Mouse (Mus musculus) hindbrain, embryonic 10.5 days (tissue): ENCODE results near the gene Cpm. TPM values are rescaled to one million over a fixed set of nuclear protein-coding genes. Genes with fewer than 3 reads are reported as not detected.
"Not testable (repeated sequence)": the region's sequence is repeated elsewhere in the genome, so short reads cannot be mapped to it uniquely, and the experiment has no call there.

Source experiments
- DNase-seq: peaks from one replicate; pipeline ENCODE4 v3.0.0-alpha.2; 2017; ENCODE audit warnings: low spot score
- H3K27ac ChIP-seq: fragments of 300-500 bp; sonication (generic); 2 replicates; pipeline ENCODE4 v1.5.1; 2016; ENCODE audit warnings: mild to moderate bottlenecking, moderate library complexity
- H3K27me3 ChIP-seq: fragments of 300-500 bp; sonication (generic); 2 replicates; pipeline ENCODE4 v1.6.1; 2016; ENCODE audit warnings: mild to moderate bottlenecking; ENCODE audit not compliant: poor library complexity, insufficient read depth, severe bottlenecking
- H3K36me3 ChIP-seq: fragments of 300-500 bp; sonication (generic); 2 replicates; pipeline ENCODE4 v1.6.1; 2016; ENCODE audit warnings: mild to moderate bottlenecking, moderate library complexity
- H3K4me1 ChIP-seq: fragments of 300-500 bp; sonication (generic); replicated peaks from 2 replicates; pipeline ENCODE4 v1.6.1; 2016; ENCODE audit warnings: mild to moderate bottlenecking
- H3K4me3 ChIP-seq: fragments of 300-500 bp; sonication (generic); 2 replicates; pipeline ENCODE4 v1.5.1; 2016; ENCODE audit warnings: mild to moderate bottlenecking, moderate library complexity
- H3K9me3 ChIP-seq: fragments of 300-500 bp; sonication (generic); 2 replicates; pipeline ENCODE4 v1.6.1; 2016; ENCODE audit warnings: mild to moderate bottlenecking, moderate library complexity
- WGBS: fragments of 180-500 bp; shearing (Covaris S2); methylation state at CpG from one replicate; pipeline ENCODE4 v1.1.7; 2016; 5-methylcytosine and 5-hydroxymethylcytosine counted together
- polyA plus RNA-seq: library from polyadenylated mRNA; unstranded; fragments of >200 nt; fragmentation: Nextera tagmentation; extraction: Ambion mirVana; gene quantifications from 2 replicates; pipeline ENCODE4 v1.2.1, GENCODE M21; 2016

The Cpm gene
- polyA plus RNA-seq, 1 experiment from 2014 or later = 5.9 TPM

DNA sequence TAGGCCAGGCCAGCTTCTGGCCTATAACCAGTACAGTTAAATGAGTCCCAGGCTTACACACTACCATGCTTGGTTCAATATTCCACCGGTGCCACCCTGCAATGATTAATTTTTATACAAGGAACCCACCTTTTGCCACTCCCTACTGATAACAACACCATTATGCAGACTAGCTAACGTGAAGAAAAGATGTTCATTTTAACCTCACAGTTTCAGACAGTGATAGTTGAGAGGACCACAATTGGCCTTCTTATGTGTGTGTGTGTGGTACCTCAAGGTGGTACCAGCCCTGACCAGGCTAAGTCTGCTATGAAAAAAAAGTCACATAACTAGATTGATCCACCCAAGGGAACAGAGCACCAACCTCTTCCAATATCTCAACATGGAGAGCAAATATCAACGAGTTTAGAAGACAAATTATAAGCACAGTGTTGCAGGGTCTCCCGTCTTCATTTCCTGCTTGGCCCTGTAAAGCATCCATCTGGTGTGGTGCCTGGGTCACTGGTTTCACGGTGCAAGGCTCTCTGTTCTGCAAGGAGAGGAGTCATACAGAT is 32.5 kb upstream of the Cpm start:
- H3K36me3 ChIP-seq = no peaks in the 10 kb centered on the region
- no peak overlapping the region for H3K27ac ChIP-seq
- 88% methylated on average over 5 of the region's 5 CpGs for WGBS
- H3K4me3 ChIP-seq = no peak overlapping the region
- no peaks in the 10 kb centered on the region for H3K9me3 ChIP-seq
- no peaks in the 10 kb centered on the region for H3K4me1 ChIP-seq
- H3K27me3 ChIP-seq = no peaks in the 10 kb centered on the region
- no peak for DNase-seq

GRCm38 (mm10) chr10:117597371-117598265 is 31.7 kb upstream of the Cpm start:
- 93% methylated on average over 16 of the region's 16 CpGs for WGBS
- H3K4me1 ChIP-seq, DNase-seq, H3K9me3 ChIP-seq, H3K36me3 ChIP-seq, H3K27me3 ChIP-seq, H3K27ac ChIP-seq, H3K4me3 ChIP-seq: not testable (repeated sequence)

DNA sequence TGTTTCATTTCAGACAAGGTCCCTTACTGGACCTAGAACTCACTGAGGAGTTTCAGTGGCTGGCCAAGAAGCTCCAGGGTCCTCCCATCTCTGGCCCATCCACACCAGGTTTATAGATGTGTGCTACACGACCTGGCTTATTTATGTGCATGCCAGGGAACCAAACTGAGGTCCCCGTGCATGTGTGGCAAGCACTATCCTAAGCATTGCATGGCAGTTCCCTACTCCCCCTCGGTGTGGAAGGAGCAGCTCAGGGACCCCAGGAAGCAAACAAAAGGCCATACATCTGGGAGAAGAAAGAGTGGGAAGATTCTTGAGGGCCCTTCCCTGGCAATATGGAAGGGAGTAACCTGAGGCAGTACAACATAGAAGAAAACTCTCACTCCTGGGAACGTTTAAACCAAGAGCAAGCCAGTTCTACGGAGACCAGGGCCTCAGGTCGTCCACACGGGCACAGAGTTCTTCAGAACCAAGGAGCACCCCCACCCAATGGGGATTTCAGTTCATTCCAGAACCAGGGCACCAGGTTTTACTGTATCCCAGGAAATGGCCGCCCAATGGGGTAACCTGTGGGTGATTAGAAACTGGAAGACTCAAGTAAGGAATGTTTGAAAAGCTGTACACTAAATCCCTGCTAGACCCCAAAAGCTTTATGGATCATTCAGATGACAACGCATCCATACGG is 30.9 kb upstream of the Cpm start:
- 89% methylated on average over 10 of the region's 10 CpGs for WGBS

GRCm38 (mm10) chr10:117598951-117599572 is 30.2 kb upstream of the Cpm start:
- not testable (repeated sequence) for H3K27ac ChIP-seq, H3K36me3 ChIP-seq, H3K4me3 ChIP-seq, H3K27me3 ChIP-seq, DNase-seq, H3K4me1 ChIP-seq, H3K9me3 ChIP-seq
- 85% methylated on average over 8 of the region's 8 CpGs for WGBS

More for the DNA sequence above, 30.9 kb upstream of the Cpm start:
- Histone ChIP-seq H3K36me3 (no peaks in the 10 kb centered on the region), H3K4me3 (no peak overlapping the region), H3K27ac (no peak overlapping the region), H3K9me3 (no peaks in the 10 kb centered on the region), H3K27me3 (no peaks in the 10 kb centered on the region), H3K4me1 (no peaks in the 10 kb centered on the region)
- no peak for DNase-seq

GRCm38 (mm10) chr10:117601146-117602035 is 27.9 kb upstream of the Cpm start:
- WGBS = 79% methylated on average over 8 of the region's 8 CpGs
- H3K9me3 ChIP-seq = no peaks in the 10 kb centered on the region
- H3K27me3 ChIP-seq = no peaks in the 10 kb centered on the region
- H3K36me3 ChIP-seq = no peaks in the 10 kb centered on the region
- no peak overlapping the region for H3K27ac ChIP-seq
- no peak overlapping the region for H3K4me3 ChIP-seq
- no peaks in the 10 kb centered on the region for H3K4me1 ChIP-seq
- no peak for DNase-seq

DNA sequence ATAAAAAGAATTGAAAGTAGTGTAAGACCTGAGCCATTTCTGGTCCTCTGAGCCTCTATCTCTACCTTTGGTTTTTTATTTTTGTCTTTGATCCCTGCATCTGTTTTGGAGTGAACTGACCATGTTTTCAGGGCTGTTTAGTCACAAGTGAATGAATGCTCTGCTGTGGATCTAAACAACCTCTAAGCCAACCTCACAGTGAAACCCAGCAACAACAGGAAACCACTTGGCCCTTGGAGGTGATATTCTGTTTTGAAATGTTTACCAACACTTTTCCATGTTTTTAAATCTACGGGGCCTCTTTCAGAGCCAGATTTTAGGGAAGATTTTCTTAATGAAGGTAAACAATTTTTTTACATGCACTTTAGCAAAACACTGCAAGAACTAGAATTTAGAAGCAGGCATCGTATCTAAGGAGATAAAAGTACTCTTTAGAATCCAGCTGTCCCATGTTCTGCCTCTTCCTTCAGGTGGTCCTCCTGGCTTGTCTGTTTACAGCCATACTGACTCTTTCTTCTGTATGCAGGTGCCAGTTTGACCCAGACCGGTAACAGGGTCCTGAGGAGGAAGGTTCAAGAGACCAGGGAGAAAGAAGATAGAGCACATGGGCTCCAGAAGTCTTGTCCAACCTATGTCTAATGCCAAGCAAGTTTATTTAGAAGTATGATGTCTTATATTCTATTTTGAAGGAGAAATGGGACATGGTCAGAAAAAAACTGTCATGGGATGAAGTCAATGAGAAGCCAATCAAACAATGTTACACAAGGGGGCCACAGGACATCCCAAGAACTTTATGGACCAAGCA is 26.8 kb upstream of the Cpm start:
- no peaks in the 10 kb centered on the region for H3K36me3 ChIP-seq
- H3K27ac ChIP-seq = no peak overlapping the region
- no peak overlapping the region for H3K4me3 ChIP-seq
- no peaks in the 10 kb centered on the region for H3K27me3 ChIP-seq
- no peaks in the 10 kb centered on the region for H3K9me3 ChIP-seq
- no peaks in the 10 kb centered on the region for H3K4me1 ChIP-seq
- DNase-seq = no peak
- WGBS = 91% methylated on average over 3 of the region's 3 CpGs

GRCm38 (mm10) chr10:117603130-117603833 is 26.0 kb upstream of the Cpm start:
- H3K27ac ChIP-seq = no peak overlapping the region

DNA sequence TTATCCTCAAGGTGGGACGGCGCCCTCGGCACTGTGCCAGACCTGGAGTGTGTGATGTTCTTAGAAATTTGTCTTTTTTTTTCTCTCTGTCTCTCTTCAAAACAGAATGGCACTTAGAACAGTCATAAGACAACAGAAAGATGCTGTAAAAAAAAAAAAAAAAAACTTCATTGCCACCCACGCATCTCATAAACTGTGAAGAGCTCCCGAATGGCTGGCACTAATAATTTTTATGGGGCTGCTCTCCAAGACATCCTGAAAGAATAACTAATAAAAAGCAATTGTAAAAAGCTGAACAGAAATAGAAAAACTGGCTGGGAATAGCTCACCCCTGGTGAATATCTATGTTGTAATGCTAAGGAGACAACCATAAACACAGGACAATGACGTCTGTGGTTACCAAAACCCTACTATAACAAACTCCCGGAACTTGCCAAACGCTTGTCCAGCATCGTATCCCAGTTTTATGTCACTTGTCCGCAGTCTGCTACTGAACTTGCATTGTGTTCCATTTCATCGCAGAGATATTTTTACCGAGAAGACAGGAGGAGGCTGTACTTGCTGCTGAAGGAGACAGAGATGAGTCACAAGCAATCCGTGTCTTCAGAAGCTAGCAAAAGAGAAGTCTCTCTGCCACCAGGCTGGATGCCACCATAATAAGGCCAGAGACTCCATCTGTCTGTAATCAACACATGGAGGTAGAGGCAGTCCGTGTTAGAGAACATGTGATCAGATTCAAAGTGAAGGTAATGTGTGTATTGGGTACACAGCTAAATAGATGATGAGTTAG is 25.3 kb upstream of the Cpm start:
- Histone ChIP-seq H3K27me3 (no peaks in the 10 kb centered on the region), H3K27ac (no peak overlapping the region), H3K4me1 (no peaks in the 10 kb centered on the region), H3K4me3 (no peak overlapping the region), H3K9me3 (no peaks in the 10 kb centered on the region), H3K36me3 (no peaks in the 10 kb centered on the region)
- WGBS = 92% methylated on average over 14 of the region's 14 CpGs
- DNase-seq = no peak

More at GRCm38 (mm10) chr10:117603130-117603833, 26.0 kb upstream of the Cpm start:
- H3K4me1 ChIP-seq = no peaks in the 10 kb centered on the region
- H3K9me3 ChIP-seq = no peaks in the 10 kb centered on the region
- H3K27me3 ChIP-seq = no peaks in the 10 kb centered on the region
- DNase-seq = no peak
- no peak overlapping the region for H3K4me3 ChIP-seq
- WGBS = 86% methylated on average over 8 of the region's 8 CpGs
- no peaks in the 10 kb centered on the region for H3K36me3 ChIP-seq

GRCm38 (mm10) chr10:117604624-117605282 is 24.5 kb upstream of the Cpm start:
- Histone ChIP-seq H3K4me1 (no peaks in the 10 kb centered on the region), H3K27ac (no peak overlapping the region), H3K9me3 (no peaks in the 10 kb centered on the region), H3K4me3 (no peak overlapping the region), H3K36me3 (no peaks in the 10 kb centered on the region), H3K27me3 (no peaks in the 10 kb centered on the region)
- DNase-seq = no peak
- WGBS = 93% methylated on average over 8 of the region's 8 CpGs
